Mouse (Mus musculus): ENCODE measurements around the gene Fignl1. TPM values are rescaled to one million over a fixed set of nuclear protein-coding genes. Genes with fewer than 3 reads are reported as not detected.

Fignl1 gene
- polyA plus RNA-seq, 1 experiment, result 18.9 TPM

GRCm38 (mm10) chr11:11840746-11841145 is 32.0 kb upstream of the Fignl1 start:
- WGBS, result 96% methylated on average over 2 of the region's 2 CpGs
- no peaks in the 10 kb centered on the region for H3K27me3 ChIP-seq (ENCODE audit: control insufficient read depth, insufficient read depth, low read length)
- no peaks in the 10 kb centered on the region for H3K36me3 ChIP-seq (ENCODE audit: control insufficient read depth, insufficient read depth, low read length)
- no peak overlapping the region for H3K27ac ChIP-seq (ENCODE audit: control insufficient read depth, insufficient read depth, low read length)
- DNase-seq, result no peak
- H3K4me3 ChIP-seq (ENCODE audit: control insufficient read depth, insufficient read depth, low read length), result no peak overlapping the region
- TF ChIP-seq CTCF (IDR thresholded peaks at IDR 0.05; ENCODE audit: borderline replicate concordance, control insufficient read depth, extremely low read depth, insufficient read depth, low read length, poor library complexity) (no peak), POLR2A (IDR thresholded peaks at IDR 0.05; ENCODE audit: control insufficient read depth, extremely low read depth, insufficient read depth, low read length, poor library complexity) (no peak)
- peaks cover 8% of the 10 kb centered on the region for H3K4me1 ChIP-seq (replicated peaks; ENCODE audit: control insufficient read depth, insufficient read depth, low read length)

- Histone ChIP-seq H3K4me3 (ENCODE audit: control insufficient read depth, insufficient read depth, low read length) (no peak overlapping the region), H3K27ac (ENCODE audit: control insufficient read depth, insufficient read depth, low read length) (no peak overlapping the region), H3K27me3 (ENCODE audit: control insufficient read depth, insufficient read depth, low read length) (no peaks in the 10 kb centered on the region), H3K4me1 (replicated peaks; ENCODE audit: control insufficient read depth, insufficient read depth, low read length) (peaks cover 8% of the 10 kb centered on the region), H3K36me3 (ENCODE audit: control insufficient read depth, insufficient read depth, low read length) (no peaks in the 10 kb centered on the region)
- no peak for TF ChIP-seq CTCF (IDR thresholded peaks at IDR 0.05; ENCODE audit: borderline replicate concordance, control insufficient read depth, extremely low read depth, insufficient read depth, low read length, poor library complexity)
- no peak for TF ChIP-seq POLR2A (IDR thresholded peaks at IDR 0.05; ENCODE audit: control insufficient read depth, extremely low read depth, insufficient read depth, low read length, poor library complexity)
- no peak for DNase-seq
- 98% methylated on average over 7 of the region's 7 CpGs for WGBS
Observed at GRCm38 (mm10) chr11:11839874-11840273, 31.1 kb upstream of the Fignl1 start.

- TF ChIP-seq POLR2A (IDR thresholded peaks at IDR 0.05; ENCODE audit: control insufficient read depth, extremely low read depth, insufficient read depth, low read length, poor library complexity) (no peak), CTCF (IDR thresholded peaks at IDR 0.05; ENCODE audit: borderline replicate concordance, control insufficient read depth, extremely low read depth, insufficient read depth, low read length, poor library complexity) (no peak)
- WGBS, result 89% methylated on average over 5 of the region's 5 CpGs
- H3K27ac ChIP-seq (ENCODE audit: control insufficient read depth, insufficient read depth, low read length), result no peak overlapping the region
- H3K36me3 ChIP-seq (ENCODE audit: control insufficient read depth, insufficient read depth, low read length), result no peaks in the 10 kb centered on the region
- peaks cover 8% of the 10 kb centered on the region for H3K4me1 ChIP-seq (replicated peaks; ENCODE audit: control insufficient read depth, insufficient read depth, low read length)
- H3K27me3 ChIP-seq (ENCODE audit: control insufficient read depth, insufficient read depth, low read length), result no peaks in the 10 kb centered on the region
- no peak for DNase-seq
- H3K4me3 ChIP-seq (ENCODE audit: control insufficient read depth, insufficient read depth, low read length), result no peak overlapping the region
Observed at GRCm38 (mm10) chr11:11837384-11837783, 28.6 kb upstream of the Fignl1 start.

GRCm38 (mm10) chr11:11836713-11837370 is 28.1 kb upstream of the Fignl1 start:
- Histone ChIP-seq H3K27ac (ENCODE audit: control insufficient read depth, insufficient read depth, low read length) (no peak overlapping the region), H3K4me1 (replicated peaks; ENCODE audit: control insufficient read depth, insufficient read depth, low read length) (peaks cover 8% of the 10 kb centered on the region), H3K27me3 (ENCODE audit: control insufficient read depth, insufficient read depth, low read length) (no peaks in the 10 kb centered on the region), H3K36me3 (ENCODE audit: control insufficient read depth, insufficient read depth, low read length) (no peaks in the 10 kb centered on the region), H3K4me3 (ENCODE audit: control insufficient read depth, insufficient read depth, low read length) (peak overlapping the region; percentile 33)
- DNase-seq, result no peak
- TF ChIP-seq CTCF (IDR thresholded peaks at IDR 0.05; ENCODE audit: borderline replicate concordance, control insufficient read depth, extremely low read depth, insufficient read depth, low read length, poor library complexity) (no peak), POLR2A (IDR thresholded peaks at IDR 0.05; ENCODE audit: control insufficient read depth, extremely low read depth, insufficient read depth, low read length, poor library complexity) (no peak)
- WGBS, result 12% methylated on average over 18 of the region's 18 CpGs

- Histone ChIP-seq H3K27me3 (ENCODE audit: control insufficient read depth, insufficient read depth, low read length) (no peaks in the 10 kb centered on the region), H3K36me3 (ENCODE audit: control insufficient read depth, insufficient read depth, low read length) (no peaks in the 10 kb centered on the region), H3K27ac (ENCODE audit: control insufficient read depth, insufficient read depth, low read length) (no peak overlapping the region), H3K4me3 (ENCODE audit: control insufficient read depth, insufficient read depth, low read length) (no peak overlapping the region), H3K4me1 (replicated peaks; ENCODE audit: control insufficient read depth, insufficient read depth, low read length) (peaks cover 8% of the 10 kb centered on the region)
- WGBS, result 45% methylated on average over 8 of the region's 8 CpGs
- TF ChIP-seq CTCF (IDR thresholded peaks at IDR 0.05; ENCODE audit: borderline replicate concordance, control insufficient read depth, extremely low read depth, insufficient read depth, low read length, poor library complexity) (no peak), POLR2A (IDR thresholded peaks at IDR 0.05; ENCODE audit: control insufficient read depth, extremely low read depth, insufficient read depth, low read length, poor library complexity) (no peak)
- no peak for DNase-seq
Observed at GRCm38 (mm10) chr11:11836262-11836661, 27.5 kb upstream of the Fignl1 start.

- WGBS, result 95% methylated on average over 4 of the region's 4 CpGs
- Histone ChIP-seq H3K4me1 (replicated peaks; ENCODE audit: control insufficient read depth, insufficient read depth, low read length) (peaks cover 8% of the 10 kb centered on the region), H3K27me3 (ENCODE audit: control insufficient read depth, insufficient read depth, low read length) (no peaks in the 10 kb centered on the region), H3K4me3 (ENCODE audit: control insufficient read depth, insufficient read depth, low read length) (no peak overlapping the region), H3K27ac (ENCODE audit: control insufficient read depth, insufficient read depth, low read length) (no peak overlapping the region), H3K36me3 (ENCODE audit: control insufficient read depth, insufficient read depth, low read length) (no peaks in the 10 kb centered on the region)
- TF ChIP-seq CTCF (IDR thresholded peaks at IDR 0.05; ENCODE audit: borderline replicate concordance, control insufficient read depth, extremely low read depth, insufficient read depth, low read length, poor library complexity) (no peak), POLR2A (IDR thresholded peaks at IDR 0.05; ENCODE audit: control insufficient read depth, extremely low read depth, insufficient read depth, low read length, poor library complexity) (no peak)
- DNase-seq, result no peak
Observed at GRCm38 (mm10) chr11:11835791-11836190, 27.0 kb upstream of the Fignl1 start.

- no peak for TF ChIP-seq CTCF (IDR thresholded peaks at IDR 0.05; ENCODE audit: borderline replicate concordance, control insufficient read depth, extremely low read depth, insufficient read depth, low read length, poor library complexity)
- no peak for TF ChIP-seq POLR2A (IDR thresholded peaks at IDR 0.05; ENCODE audit: control insufficient read depth, extremely low read depth, insufficient read depth, low read length, poor library complexity)
- Histone ChIP-seq H3K27ac (ENCODE audit: control insufficient read depth, insufficient read depth, low read length) (no peak overlapping the region), H3K27me3 (ENCODE audit: control insufficient read depth, insufficient read depth, low read length) (no peaks in the 10 kb centered on the region), H3K36me3 (ENCODE audit: control insufficient read depth, insufficient read depth, low read length) (no peaks in the 10 kb centered on the region), H3K4me1 (replicated peaks; ENCODE audit: control insufficient read depth, insufficient read depth, low read length) (peaks cover 8% of the 10 kb centered on the region), H3K4me3 (ENCODE audit: control insufficient read depth, insufficient read depth, low read length) (no peak overlapping the region)
- DNase-seq, result no peak
- 92% methylated on average over 6 of the region's 6 CpGs for WGBS
Observed at GRCm38 (mm10) chr11:11835361-11835760, 26.6 kb upstream of the Fignl1 start.

All from thymus, adult 2 months (tissue).